Mouse (Mus musculus): ENCODE measurements around the gene Smok3b.

Smok3b gene

DNA sequence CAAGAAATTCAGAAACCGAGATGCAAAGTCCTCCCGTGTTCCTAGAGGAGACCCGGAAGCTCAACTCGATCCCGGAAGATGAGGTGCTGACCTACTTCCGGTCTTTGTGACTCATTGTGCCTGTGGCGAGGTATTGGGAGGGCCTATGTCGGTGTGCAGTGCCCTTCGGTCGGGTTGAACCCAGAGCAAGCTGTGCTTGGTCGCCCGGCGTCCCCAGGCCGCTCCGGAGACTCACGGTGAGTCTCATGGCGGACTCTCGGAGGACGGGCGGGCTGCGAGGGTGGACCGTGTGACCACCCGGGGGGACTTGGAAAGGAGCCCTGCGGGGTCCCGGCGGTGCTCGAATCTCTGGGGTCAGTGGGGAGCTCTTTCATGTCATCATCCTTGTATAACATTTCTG is 63.8 kb downstream of the Smok3b start, which contains the start of gene Zkscan1:
Gene Zkscan1, plus strand, starts transcription at position 89 of the 400 bp plus-strand sequence.
- in situ Hi-C loops (cut with MboI, MseI): no loop called here

DNA sequence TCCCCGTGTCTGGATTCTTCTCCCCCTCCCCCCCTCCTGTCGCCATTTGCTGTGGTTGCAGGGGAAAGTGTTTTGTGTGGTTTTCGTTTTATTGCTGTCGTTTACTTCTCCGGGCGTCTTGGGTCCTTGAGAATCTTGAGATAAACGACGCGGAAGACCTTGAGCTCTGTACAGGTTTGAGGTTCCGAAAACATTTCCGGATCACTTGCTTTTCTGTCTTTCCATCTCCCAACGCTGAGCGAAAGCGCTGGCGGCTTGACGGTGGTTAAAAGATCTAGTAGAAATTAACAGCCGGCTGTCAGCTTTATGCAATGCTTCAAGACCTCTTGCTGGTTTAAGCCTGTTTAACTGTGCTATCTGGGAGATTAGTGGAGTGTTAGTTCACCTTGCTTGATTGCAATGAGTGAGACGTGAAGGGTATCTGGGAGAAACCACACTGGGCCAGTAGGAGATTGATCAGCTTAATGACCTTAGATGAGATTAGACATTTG is 64.2 kb downstream of the Smok3b start:
- in situ Hi-C loops (cut with MboI, MseI): no loop called here

DNA sequence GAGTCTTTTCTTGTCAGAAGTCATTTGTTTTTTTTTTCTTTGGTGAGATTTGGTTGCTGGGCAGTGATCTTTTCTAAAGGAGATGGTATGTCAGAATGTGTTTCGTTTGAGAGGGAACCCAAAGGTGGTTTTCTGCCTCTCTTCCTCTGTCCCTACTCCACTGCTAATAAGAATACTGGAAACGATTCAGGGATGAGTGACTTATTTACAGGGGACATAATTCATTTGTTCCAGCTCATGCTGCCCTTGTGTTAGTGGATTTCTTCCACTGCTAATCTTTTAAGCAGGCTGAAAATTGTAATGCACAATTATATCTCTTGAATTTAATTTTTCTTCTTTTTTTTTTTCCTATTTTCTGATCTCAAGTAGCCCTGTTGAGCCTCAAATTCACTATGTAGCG is 65.6 kb downstream of the Smok3b start:
- in situ Hi-C loops (cut with MboI, MseI): no loop called here

DNA sequence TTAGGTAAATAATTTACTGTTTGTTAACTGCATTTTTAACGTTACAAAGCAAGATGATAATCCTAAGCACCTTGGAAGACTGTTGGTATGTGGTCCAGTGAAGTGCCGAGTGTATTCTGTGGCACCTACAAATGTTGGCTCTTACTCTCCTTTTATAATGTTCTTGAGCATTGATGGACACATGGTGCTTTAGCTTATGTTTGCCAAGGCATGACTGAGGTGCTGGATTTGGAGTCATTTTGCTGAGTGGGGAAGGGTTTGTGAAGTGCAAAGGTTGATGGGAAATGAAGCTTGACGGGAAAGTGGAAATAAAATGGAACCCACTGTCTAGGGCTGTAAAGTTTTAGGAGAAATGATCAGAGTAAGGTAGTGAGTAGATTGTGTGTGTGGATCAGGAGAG is 67.1 kb downstream of the Smok3b start:
- in situ Hi-C loops (cut with MboI, MseI): no loop called here

DNA sequence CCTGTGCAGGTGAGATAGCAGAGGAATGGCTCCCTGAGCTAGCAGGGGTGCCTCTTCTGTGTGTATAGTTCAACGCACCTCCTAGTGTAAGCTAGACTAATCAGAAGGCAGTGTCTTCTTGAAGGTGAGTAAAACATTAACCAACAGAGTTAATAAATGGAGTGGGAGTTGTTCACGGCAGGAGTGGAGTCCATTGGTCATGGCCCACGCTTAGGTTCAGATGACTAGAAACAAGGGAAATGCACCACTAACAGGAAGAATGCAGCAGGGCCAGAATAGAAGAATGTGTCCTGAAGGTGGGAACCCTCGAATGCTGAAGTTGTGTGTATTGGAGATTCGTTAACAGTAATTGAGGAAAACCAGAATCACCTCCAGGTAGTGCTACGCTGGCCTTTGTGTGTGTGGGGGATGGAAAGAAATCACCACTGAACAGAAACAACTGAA is 67.9 kb downstream of the Smok3b start:
- in situ Hi-C loops (cut with MboI, MseI): no loop called here

DNA sequence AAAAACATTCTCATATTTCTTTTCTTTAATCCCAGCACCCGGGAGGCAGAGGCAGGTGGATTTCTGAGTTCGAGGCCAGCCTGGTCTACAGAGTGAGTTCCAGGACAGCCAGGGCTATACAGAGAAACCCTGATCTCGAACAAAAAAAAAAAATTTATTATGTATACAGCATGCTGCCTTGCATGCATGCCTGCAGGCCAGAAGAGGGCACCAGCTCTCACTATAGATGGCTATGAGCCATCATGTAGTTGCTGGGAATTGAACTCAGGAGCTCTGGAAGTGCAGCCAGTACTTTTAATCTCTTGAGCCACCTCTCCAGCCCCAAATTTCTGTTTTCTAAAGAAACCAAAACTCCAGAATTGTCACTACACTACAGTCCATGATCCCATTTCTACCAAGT is 69.0 kb downstream of the Smok3b start:
- in situ Hi-C loops (cut with MboI, MseI): no loop called here

DNA sequence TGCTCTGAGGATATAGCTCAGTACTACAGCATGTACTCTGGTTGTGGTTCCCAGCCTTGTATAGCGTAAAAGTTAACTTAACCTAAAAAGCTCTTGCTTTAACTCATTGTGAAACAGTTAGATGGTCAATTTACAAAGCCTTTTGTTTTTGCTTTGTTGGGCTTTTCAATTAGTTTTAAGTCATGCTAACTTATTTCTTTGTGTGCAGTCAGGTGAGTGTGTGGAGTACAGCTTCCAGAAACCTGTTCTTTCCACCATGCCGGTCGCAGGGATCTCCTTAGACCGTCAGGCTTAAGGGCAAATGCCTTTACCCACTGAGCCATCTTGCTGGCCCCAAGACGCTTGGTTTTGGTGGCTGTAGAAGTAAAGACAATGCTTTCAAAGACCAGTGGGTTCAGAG is 69.5 kb downstream of the Smok3b start:
- in situ Hi-C loops (cut with MboI, MseI): no loop called here

DNA sequence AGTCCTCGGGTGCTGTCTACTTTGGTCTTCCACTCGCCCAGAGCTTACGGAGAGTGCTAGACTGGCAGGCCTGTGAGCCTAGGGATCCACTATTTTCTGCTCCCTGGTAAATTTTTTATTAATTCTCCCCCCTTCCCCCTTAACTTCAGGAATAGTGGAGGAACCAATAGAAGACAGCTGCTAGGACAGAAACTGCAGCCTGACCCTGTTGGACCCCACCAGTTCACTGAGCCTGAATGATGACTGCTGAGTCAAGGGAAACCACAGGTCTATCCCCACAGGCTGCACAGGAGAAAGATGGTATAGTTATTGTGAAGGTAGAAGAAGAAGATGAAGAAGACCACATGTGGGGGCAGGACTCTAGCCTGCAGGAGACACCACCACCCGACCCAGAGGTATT is 71.5 kb downstream of the Smok3b start:
- in situ Hi-C loops (cut with MboI, MseI): no loop called here

DNA sequence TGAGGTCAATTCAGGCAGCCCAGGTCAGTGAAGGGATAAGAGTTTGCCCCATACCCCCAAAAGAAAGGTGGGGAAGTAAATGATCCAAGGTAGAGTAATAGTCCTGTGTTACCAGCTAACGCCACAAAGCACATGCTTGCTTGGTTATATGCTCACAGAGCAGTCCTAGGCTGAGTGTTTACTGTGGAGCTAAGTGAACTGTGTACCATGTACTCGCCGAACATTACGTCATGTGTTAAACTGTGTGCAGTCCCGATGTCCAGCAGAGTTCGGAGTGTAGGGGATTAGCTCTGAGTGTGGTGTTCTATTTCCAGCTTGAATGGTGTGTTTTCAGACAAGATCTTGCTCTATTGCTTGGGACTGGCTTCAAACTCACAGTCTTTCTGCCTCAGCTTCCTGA is 73.2 kb downstream of the Smok3b start:
- in situ Hi-C loops (cut with MboI, MseI): no loop called here
